Mouse (Mus musculus) layer of hippocampus, postnatal 10 days (tissue): ENCODE results near the gene Macf1. TPM values are rescaled to one million over a fixed set of nuclear protein-coding genes. Genes with fewer than 3 reads are reported as not detected.

Experiments used
- DNase-seq, 2 experiments: peaks; one replicate each; pipeline ENCODE4 v3.0.0; 2021; ENCODE audit warnings: low spot score in 2 of 2
- long read RNA-seq: library from polyadenylated mRNA; stranded (forward); transcript quantifications from one replicate; pipeline ENCODE4 v2.0.0, GENCODE M21; 2023
- total RNA-seq, 2 experiments: library from RNA; stranded (reverse); gene quantifications; 2 replicates each; pipeline ENCODE4 v1.2.3; 2021

The Macf1 gene
- total RNA-seq, result 100 to 1,000 TPM; 242 to 248 TPM
- long read RNA-seq, partial matches to known transcripts, result 11 of 17 reads
- long read RNA-seq, other reads (novel, unspliced or antisense), result 6 of 17 reads

- no peak for DNase-seq
These were observed at the start of gene Macf1 for GRCm38 (mm10) chr4:123684260-123684659. Macf1 (minus strand) TSS chr4:123684360.

- DNase-seq, result no peak
These were observed 49.4 kb upstream of the Macf1 start for GRCm38 (mm10) chr4:123733532-123733931.

- no peak for DNase-seq
These were observed 48.8 kb upstream of the Macf1 start for GRCm38 (mm10) chr4:123732921-123733320.

- no peak for DNase-seq
These were observed 48.2 kb upstream of the Macf1 start for GRCm38 (mm10) chr4:123732163-123732910.

- no peak for DNase-seq
These were observed 37.6 kb upstream of the Macf1 start for GRCm38 (mm10) chr4:123721761-123722160.

GRCm38 (mm10) chr4:123718434-123718780, 34.2 kb upstream of the Macf1 start:
- no peak for DNase-seq

- peak; percentile 98 to 99 for DNase-seq
These were observed 33.6 kb upstream of the Macf1 start, which contains the start of gene Ndufs5 for GRCm38 (mm10) chr4:123717574-123718433. Ndufs5 (minus strand) TSS chr4:123718202.

GRCm38 (mm10) chr4:123712431-123712830, 28.3 kb upstream of the Macf1 start:
- no peak for DNase-seq

GRCm38 (mm10) chr4:123707340-123707739, 23.2 kb upstream of the Macf1 start:
- no peak for DNase-seq

GRCm38 (mm10) chr4:123705340-123705739, 21.2 kb upstream of the Macf1 start:
- no peak for DNase-seq

GRCm38 (mm10) chr4:123693384-123693783, 9.2 kb upstream of the Macf1 start:
- DNase-seq, result no peak

GRCm38 (mm10) chr4:123692071-123692470, 7.9 kb upstream of the Macf1 start:
- no peak for DNase-seq

GRCm38 (mm10) chr4:123690311-123690710, 6.2 kb upstream of the Macf1 start:
- DNase-seq, result no peak

- peak; percentile 54 to 62 for DNase-seq
These were observed 3.0 kb upstream of the Macf1 start for GRCm38 (mm10) chr4:123687025-123687781.

- DNase-seq, result peak; percentile 45
These were observed 2.3 kb upstream of the Macf1 start for GRCm38 (mm10) chr4:123686368-123687024.

- peak; percentile 51 to 63 for DNase-seq
These were observed 1.5 kb upstream of the Macf1 start for GRCm38 (mm10) chr4:123685506-123686242.

- DNase-seq, result no peak
These were observed 886 bp upstream of the Macf1 start for GRCm38 (mm10) chr4:123685046-123685445.

- DNase-seq, result no peak
These were observed 1.9 kb downstream of the Macf1 start for GRCm38 (mm10) chr4:123682291-123682690.

GRCm38 (mm10) chr4:123680962-123681361, 3.2 kb downstream of the Macf1 start:
- DNase-seq, result no peak
